Mouse (Mus musculus) embryonic facial prominence, embryonic 15.5 days (tissue): ENCODE results near the gene Arl4c. TPM values are rescaled to one million over a fixed set of nuclear protein-coding genes. Genes with fewer than 3 reads are reported as not detected.
A peak's percentile ranks its signal among the peaks of the same experiment; 100 is the strongest.

Source experiments
- ATAC-seq: fragments of 200-750 bp; cut with Nextera tagmentation; 2 replicates; pipeline ENCODE4 v1.8.0; 2017; ENCODE audit warnings: low read depth, moderate TSS enrichment; ENCODE audit not compliant: insufficient number of reproducible peaks, low FRiP score, low TSS enrichment
- H3K27ac ChIP-seq: fragments of 300-500 bp; sonication (generic); replicated peaks from 2 replicates; pipeline ENCODE4 v1.5.1; 2015; ENCODE audit warnings: mild to moderate bottlenecking, inconsistent platforms
- H3K27me3 ChIP-seq: fragments of 300-500 bp; sonication (generic); 2 replicates; pipeline ENCODE4 v1.6.1; 2015; ENCODE audit warnings: inconsistent platforms
- H3K36me3 ChIP-seq: fragments of 300-500 bp; sonication (generic); 2 replicates; pipeline ENCODE4 v1.6.1; 2015; ENCODE audit warnings: mild to moderate bottlenecking, inconsistent platforms
- H3K4me1 ChIP-seq: fragments of 300-500 bp; sonication (generic); 2 replicates; pipeline ENCODE4 v1.6.1; 2015; ENCODE audit warnings: inconsistent platforms
- H3K4me2 ChIP-seq: fragments of 300-500 bp; sonication (generic); replicated peaks from 2 replicates; pipeline ENCODE4 v1.6.1; 2015; ENCODE audit warnings: mild to moderate bottlenecking, inconsistent platforms
- H3K4me3 ChIP-seq: fragments of 300-500 bp; sonication (generic); replicated peaks from 2 replicates; pipeline ENCODE4 v1.5.1; 2015; ENCODE audit warnings: mild to moderate bottlenecking, inconsistent platforms
- H3K9ac ChIP-seq: fragments of 300-500 bp; sonication (generic); 2 replicates; pipeline ENCODE4 v1.6.1; 2015; ENCODE audit warnings: inconsistent platforms
- H3K9me3 ChIP-seq: fragments of 300-500 bp; sonication (generic); replicated peaks from 2 replicates; pipeline ENCODE4 v1.6.1; 2016; ENCODE audit warnings: inconsistent platforms
- WGBS: fragments of 180-500 bp; shearing (Covaris S2); methylation state at CpG from one replicate; pipeline ENCODE4 v1.1.7; 2015; 5-methylcytosine and 5-hydroxymethylcytosine counted together
- polyA plus RNA-seq: library from polyadenylated mRNA; unstranded; fragments of >200 nt; fragmentation: Nextera tagmentation; extraction: Ambion mirVana; gene quantifications from 2 replicates; pipeline ENCODE4 v1.2.1, GENCODE M21; 2015

Gene Arl4c
- polyA plus RNA-seq, 1 experiment from 2014 or later: 11.2 TPM

DNA sequence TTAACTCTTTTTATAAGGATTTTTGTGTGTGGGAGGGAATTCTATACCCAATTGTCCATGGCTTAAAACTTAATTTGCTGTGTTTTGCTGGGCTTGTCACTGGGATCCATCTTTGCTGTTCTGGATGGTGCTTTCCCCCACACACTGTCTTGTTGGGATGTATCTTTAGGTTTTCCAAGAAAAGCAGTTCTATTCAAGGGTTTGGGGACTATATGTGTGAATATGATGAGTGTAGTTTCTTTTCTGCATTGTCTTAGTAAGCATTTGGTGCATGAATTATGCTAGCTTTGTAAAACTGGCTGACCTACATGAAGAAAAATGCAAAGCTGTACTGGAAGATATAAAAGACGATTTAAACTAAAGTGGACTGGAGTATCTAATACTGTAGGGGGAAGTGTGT, 23.7 kb upstream of the Arl4c start:
- Histone ChIP-seq H3K4me1 (no peaks in the 10 kb centered on the region), H3K4me2 (no peak overlapping the region), H3K27me3 (no peaks in the 10 kb centered on the region), H3K36me3 (no peaks in the 10 kb centered on the region), H3K9ac (no peak overlapping the region), H3K27ac (no peak overlapping the region), H3K4me3 (no peak overlapping the region), H3K9me3 (no peaks in the 10 kb centered on the region)
- no peak for ATAC-seq
- 62% methylated on average over 1 of the region's 1 CpGs for WGBS

DNA sequence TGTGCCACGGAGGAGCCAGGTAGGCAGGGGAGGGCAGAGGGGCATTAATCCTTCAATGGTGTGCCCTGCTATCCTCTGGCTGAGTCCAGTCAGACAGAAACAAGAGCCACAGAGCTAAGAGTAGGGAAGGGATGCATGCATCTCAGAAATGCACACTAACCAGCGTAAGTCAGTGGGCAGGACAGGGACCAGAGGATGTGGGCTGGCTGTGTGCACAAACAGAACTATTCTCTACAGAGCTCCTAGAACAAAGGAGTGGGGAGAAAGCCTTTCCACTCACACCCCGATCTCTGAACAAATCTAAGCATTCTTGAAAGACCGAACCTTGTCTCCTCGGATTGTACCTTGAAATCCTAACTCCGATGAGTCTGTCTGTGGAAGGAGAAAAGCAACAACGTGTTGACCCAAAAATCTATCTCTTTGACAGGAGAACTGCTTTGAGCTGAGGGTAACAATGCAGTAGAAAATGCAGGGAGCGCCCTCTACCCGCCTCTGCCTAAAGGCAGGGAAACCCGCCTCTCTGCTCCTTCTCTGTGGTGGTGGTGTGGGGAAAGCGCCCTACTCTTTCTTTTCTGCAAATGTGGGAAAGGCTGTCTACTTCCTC, 18.7 kb upstream of the Arl4c start:
- WGBS: 48% methylated on average over 11 of the region's 11 CpGs
- ATAC-seq: no peak
- Histone ChIP-seq H3K36me3 (no peaks in the 10 kb centered on the region), H3K4me1 (no peaks in the 10 kb centered on the region), H3K9me3 (no peaks in the 10 kb centered on the region), H3K9ac (no peak overlapping the region), H3K27me3 (no peaks in the 10 kb centered on the region), H3K4me2 (no peak overlapping the region), H3K27ac (no peak overlapping the region), H3K4me3 (no peak overlapping the region)

DNA sequence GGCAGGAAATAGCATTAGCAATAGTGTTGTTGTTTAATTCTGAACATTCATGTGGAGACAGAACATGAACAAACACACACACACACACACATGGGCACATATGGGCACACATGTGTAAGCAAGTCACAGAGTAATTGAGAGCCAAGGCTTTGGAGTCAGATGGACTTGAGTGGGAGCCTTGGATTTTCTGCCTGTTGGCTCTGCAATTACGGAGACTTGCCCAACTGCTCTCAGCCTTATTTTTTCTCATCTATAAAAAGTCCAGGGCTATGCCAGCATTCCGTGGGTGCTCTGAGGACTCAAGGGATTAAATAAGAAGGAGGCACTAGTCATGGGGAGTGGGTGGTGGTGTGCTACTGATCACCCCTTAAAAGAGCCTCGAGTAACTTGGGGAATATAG, 16.5 kb upstream of the Arl4c start:
- no peaks in the 10 kb centered on the region for H3K27me3 ChIP-seq
- H3K4me1 ChIP-seq: no peaks in the 10 kb centered on the region
- no peaks in the 10 kb centered on the region for H3K9me3 ChIP-seq
- no peaks in the 10 kb centered on the region for H3K36me3 ChIP-seq
- H3K4me3 ChIP-seq: no peak overlapping the region
- no peak overlapping the region for H3K27ac ChIP-seq
- no peak for ATAC-seq
- 77% methylated on average over 3 of the region's 3 CpGs for WGBS
- H3K4me2 ChIP-seq: no peak overlapping the region
- H3K9ac ChIP-seq: no peak overlapping the region

DNA sequence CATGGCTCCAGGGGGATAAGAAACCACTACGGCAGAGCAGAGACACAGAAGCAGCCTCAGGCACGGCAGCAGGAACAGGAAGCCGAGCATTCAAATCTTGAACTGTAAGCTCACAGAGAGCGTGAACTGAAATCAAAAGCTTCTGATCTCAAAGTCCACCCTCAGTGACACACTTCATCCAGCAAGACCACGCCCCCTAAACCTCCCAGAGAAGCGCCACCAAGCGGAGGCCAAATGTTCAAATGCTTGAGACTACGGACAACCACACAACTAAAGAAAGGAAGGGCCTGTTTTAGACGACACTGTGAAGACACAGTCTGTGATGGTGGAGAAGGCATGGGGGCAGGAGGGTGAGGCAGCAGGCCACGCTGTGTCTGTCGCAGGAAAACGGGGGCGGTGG, 15.7 kb upstream of the Arl4c start:
- no peak overlapping the region for H3K4me2 ChIP-seq
- no peaks in the 10 kb centered on the region for H3K4me1 ChIP-seq
- H3K9me3 ChIP-seq: no peaks in the 10 kb centered on the region
- H3K9ac ChIP-seq: no peak overlapping the region
- no peak overlapping the region for H3K27ac ChIP-seq
- WGBS: 74% methylated on average over 13 of the region's 13 CpGs
- no peaks in the 10 kb centered on the region for H3K36me3 ChIP-seq
- ATAC-seq: no peak
- H3K27me3 ChIP-seq: no peaks in the 10 kb centered on the region
- no peak overlapping the region for H3K4me3 ChIP-seq

DNA sequence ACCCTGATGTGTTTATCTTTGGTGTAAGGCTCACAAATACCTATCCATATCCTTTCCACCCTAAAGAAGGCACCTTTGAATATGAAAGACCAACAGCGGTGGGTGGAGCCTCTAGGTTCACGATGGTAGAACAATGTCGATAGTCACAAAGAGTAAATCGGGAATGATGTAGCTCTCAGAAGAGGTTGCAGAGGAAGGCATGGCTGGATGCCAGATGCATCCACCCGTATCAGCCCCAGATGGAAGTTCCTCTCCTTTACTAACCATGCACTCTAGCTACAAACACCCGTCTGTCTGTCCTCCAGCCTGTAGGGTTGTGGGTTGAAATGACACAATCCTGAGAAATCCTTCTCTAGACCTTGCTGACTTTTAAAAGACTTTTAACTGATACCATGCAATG, 10.0 kb upstream of the Arl4c start:
- no peaks in the 10 kb centered on the region for H3K36me3 ChIP-seq
- H3K9ac ChIP-seq: no peak overlapping the region
- H3K4me2 ChIP-seq: no peak overlapping the region
- no peaks in the 10 kb centered on the region for H3K27me3 ChIP-seq
- H3K9me3 ChIP-seq: no peaks in the 10 kb centered on the region
- ATAC-seq: no peak
- WGBS: 82% methylated on average over 6 of the region's 6 CpGs
- H3K4me1 ChIP-seq: no peaks in the 10 kb centered on the region
- H3K27ac ChIP-seq: no peak overlapping the region
- no peak overlapping the region for H3K4me3 ChIP-seq

DNA sequence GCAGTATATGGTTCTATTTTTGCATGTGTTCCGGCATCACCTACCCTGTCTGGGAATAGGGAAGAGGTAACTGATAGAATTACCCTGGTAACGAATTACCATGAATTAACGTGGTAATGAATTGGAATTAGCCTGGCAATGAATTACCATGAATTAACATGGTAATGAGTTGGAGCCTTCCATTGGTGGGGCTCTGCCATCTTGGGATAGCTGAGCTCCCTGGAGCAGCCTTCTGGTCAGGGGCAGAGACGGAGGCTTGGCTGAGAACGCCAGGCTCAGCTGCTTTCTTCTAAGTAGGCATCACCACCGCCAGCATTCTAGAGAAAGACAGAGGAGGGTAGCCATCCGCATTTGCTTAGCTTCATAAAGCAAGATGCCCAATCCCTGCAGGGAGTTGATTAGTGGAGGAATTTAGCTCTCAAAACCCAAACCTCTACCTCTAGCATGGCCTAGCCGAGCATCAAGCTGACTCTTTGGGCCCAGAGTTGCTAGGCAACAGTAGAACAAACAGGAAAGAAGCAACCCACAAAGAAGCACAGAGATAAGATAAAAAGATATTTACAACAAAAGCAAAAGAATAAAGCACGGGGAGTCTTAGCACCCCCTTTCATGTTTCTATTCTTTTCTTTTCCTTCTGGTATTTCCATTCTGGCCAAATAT, 6.8 kb upstream of the Arl4c start:
- ATAC-seq: no peak
- no peaks in the 10 kb centered on the region for H3K36me3 ChIP-seq
- no peaks in the 10 kb centered on the region for H3K9me3 ChIP-seq
- no peak overlapping the region for H3K27ac ChIP-seq
- no peak overlapping the region for H3K4me3 ChIP-seq
- H3K4me2 ChIP-seq: no peak overlapping the region
- 75% methylated on average over 9 of the region's 9 CpGs for WGBS
- no peaks in the 10 kb centered on the region; the same call in 1 of the 2 replicates for H3K27me3 ChIP-seq
- H3K9ac ChIP-seq: no peak overlapping the region
- peaks cover 4% of the 10 kb centered on the region for H3K4me1 ChIP-seq

DNA sequence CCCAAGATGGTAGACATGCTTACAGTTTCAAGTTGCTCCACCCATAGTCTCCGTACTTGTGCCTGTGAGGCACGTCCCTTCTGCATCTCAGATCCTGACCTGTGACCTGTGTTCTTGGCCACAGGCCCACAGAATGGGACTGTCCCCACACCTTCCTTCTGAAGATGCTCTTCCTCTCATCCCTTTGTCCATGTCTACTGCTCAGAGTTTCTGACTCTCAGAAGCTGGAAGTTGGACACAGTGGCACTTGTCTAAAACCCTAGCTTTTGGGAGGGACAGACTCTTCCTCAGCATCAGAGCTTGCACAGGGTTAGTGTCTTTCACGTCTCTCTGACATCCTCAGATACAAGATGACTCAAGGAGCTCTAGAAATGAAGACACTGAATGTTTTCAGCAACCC, 6.2 kb upstream of the Arl4c start:
- Histone ChIP-seq H3K4me3 (no peak overlapping the region), H3K27ac (no peak overlapping the region), H3K9me3 (no peaks in the 10 kb centered on the region), H3K27me3 (no peaks in the 10 kb centered on the region; the same call in 1 of the 2 replicates), H3K36me3 (no peaks in the 10 kb centered on the region), H3K9ac (no peak overlapping the region), H3K4me2 (no peak overlapping the region), H3K4me1 (peaks cover 4% of the 10 kb centered on the region)
- WGBS: 57% methylated on average over 3 of the region's 3 CpGs
- no peak for ATAC-seq

DNA sequence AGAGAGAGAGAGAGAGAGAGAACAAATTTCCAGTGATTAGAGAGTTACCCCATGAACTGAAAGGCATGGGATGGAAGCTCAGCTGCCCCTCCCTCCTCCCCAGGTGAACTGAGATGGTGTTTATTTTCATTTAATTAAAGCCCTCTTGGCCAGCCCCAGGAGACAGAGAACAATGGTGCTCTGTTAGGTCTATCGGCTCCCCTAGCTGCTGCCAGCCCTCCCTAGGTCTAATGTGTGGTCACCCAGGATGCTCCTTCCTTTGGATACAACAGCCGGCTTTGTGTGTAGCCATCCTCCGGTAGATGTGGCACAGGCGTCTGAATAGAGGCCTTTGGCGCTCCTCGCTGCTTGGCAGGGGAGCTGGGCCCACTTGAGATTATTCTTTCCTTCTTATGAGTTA, 5.5 kb upstream of the Arl4c start:
- H3K9ac ChIP-seq: no peak overlapping the region
- no peak for ATAC-seq
- WGBS: 17% methylated on average over 6 of the region's 6 CpGs
- H3K36me3 ChIP-seq: no peaks in the 10 kb centered on the region
- no peak overlapping the region for H3K4me2 ChIP-seq
- H3K27ac ChIP-seq: no peak overlapping the region
- no peaks in the 10 kb centered on the region; the same call in 1 of the 2 replicates for H3K27me3 ChIP-seq
- H3K4me1 ChIP-seq: peaks cover 4% of the 10 kb centered on the region
- no peak overlapping the region for H3K4me3 ChIP-seq
- no peaks in the 10 kb centered on the region for H3K9me3 ChIP-seq

DNA sequence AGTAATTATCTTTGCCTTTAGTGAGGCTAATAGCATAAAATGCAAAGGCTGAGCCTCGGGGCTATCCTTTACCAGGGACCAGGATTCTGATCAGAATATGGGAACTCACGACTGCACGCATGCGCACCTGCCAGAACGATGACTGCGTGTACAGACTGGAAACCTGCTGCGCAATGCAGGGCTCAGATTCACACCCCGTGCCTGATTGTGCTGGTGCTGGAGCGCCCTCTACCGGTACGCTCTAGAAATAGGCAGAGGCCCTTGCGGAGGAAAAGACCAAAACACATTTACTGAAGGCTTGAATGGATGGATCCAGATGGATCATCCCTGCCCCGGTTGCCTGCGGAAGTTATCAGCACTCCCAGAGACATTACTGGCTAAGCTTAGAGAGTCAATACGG, 3.8 kb upstream of the Arl4c start:
- WGBS: 1% methylated on average over 15 of the region's 15 CpGs
- Histone ChIP-seq H3K4me2 (no peak overlapping the region), H3K4me1 (peaks cover 18% of the 10 kb centered on the region), H3K9ac (no peak overlapping the region), H3K27ac (no peak overlapping the region), H3K9me3 (no peaks in the 10 kb centered on the region), H3K36me3 (no peaks in the 10 kb centered on the region), H3K4me3 (no peak overlapping the region), H3K27me3 (no peaks in the 10 kb centered on the region; the same call in 1 of the 2 replicates)
- ATAC-seq: 0 out of 2 replicates have a peak, but pooled peaks have one; percentile 56

DNA sequence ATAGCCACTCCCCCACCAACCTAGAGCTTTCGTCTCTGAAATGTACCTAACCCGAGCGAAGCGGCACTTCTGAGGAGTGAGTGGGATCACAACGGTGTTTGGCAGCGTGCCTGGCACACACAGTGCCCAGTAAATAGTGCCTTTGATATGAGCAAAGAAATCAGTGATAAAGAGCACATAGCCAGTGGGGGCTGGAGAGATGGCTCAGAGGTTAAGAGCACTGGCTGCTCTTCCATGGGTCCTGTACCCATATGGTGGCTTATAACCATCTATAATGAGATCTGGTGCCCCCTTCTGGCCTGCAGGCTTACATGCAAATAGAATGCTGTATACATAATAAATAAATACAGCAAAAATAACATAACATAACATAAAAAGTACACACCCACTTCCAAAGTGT, 3.0 kb upstream of the Arl4c start:
- Histone ChIP-seq H3K36me3 (no peaks in the 10 kb centered on the region), H3K4me3 (no peak overlapping the region), H3K9ac (no peak overlapping the region), H3K27ac (no peak overlapping the region), H3K4me2 (no peak overlapping the region), H3K4me1 (peaks cover 26% of the 10 kb centered on the region), H3K27me3 (no peaks in the 10 kb centered on the region; the same call in 1 of the 2 replicates), H3K9me3 (no peaks in the 10 kb centered on the region)
- WGBS: 65% methylated on average over 6 of the region's 6 CpGs
- ATAC-seq: no peak

DNA sequence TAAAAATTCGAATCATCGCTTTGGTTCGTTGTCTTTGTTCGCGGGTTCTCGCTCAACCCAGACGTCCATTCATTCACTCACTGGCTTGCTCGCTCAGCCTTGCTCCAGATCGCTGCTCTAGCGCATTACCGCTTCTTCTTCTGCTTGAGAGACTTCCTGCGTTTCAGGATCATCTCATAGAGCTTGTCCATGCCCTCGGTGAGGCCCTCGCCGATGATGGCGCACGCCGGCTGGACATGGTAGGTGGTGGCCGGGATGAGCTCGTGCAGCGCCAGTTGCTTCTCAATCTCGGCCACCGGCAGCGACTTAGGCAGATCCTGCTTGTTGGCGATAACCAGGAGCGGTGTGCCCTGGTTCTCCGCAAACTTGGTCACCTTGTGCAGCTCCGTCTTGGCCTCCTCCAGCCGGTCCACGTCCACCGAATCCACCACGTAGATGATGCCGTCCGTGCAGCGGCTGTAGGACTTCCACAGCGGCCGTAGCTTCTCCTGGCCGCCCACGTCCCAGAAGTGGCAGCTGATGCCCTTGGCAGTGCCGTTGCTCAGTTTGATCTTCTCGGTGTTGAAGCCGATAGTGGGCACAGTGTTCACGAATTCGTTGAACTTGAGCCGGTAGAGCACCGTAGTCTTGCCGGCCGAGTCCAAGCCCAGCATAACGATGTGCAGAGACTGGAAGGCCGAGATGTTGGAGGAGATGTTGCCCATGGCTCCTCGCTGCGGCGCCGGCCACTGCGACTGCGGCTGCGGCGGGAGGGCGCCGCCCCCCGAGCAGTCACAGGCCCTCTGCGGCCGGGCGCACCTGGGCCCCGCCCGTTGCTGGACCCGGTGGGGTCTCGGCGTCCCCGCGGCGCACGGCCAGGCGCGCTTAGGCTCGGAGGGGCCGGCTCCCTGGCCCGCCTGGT, 810 bp downstream of the Arl4c start:
- no peak for ATAC-seq
- Histone ChIP-seq H3K27me3 (no peaks in the 10 kb centered on the region; the same call in 1 of the 2 replicates), H3K27ac (peak overlapping the region; percentile 85), H3K4me1 (peaks cover 31% of the 10 kb centered on the region), H3K9ac (peak overlapping the region; percentile 81), H3K4me2 (peak overlapping the region; percentile 95), H3K4me3 (peak overlapping the region; percentile 83), H3K36me3 (no peaks in the 10 kb centered on the region), H3K9me3 (no peaks in the 10 kb centered on the region)
- WGBS: under 1% methylated on average over 78 of the region's 78 CpGs
